Mouse (Mus musculus) midbrain, embryonic 11.5 days (tissue): ENCODE results near the gene Isoc2a. TPM values are rescaled to one million over a fixed set of nuclear protein-coding genes. Genes with fewer than 3 reads are reported as not detected.
"Not testable (repeated sequence)": the region's sequence is repeated elsewhere in the genome, so short reads cannot be mapped to it uniquely, and the experiment has no call there.

Experiments
- ATAC-seq: fragments of 200-750 bp; cut with Nextera tagmentation; 2 replicates; pipeline ENCODE4 v1.8.0; 2017; ENCODE audit warnings: moderate TSS enrichment, moderate library complexity; ENCODE audit not compliant: low FRiP score
- DNase-seq: peaks from one replicate; pipeline ENCODE4 v3.0.0; 2015; ENCODE audit warnings: low spot score; ENCODE audit errors: missing footprints
- H3K27ac ChIP-seq: fragments of 300-500 bp; sonication (generic); 2 replicates; pipeline ENCODE4 v1.5.1; 2014; ENCODE audit warnings: low read depth, low read length
- H3K27me3 ChIP-seq: fragments of 300-500 bp; sonication (generic); 2 replicates; pipeline ENCODE4 v1.6.1; 2014; ENCODE audit warnings: mild to moderate bottlenecking, low read length, moderate library complexity, mixed read lengths; ENCODE audit not compliant: control insufficient read depth, insufficient read depth
- H3K36me3 ChIP-seq: fragments of 300-500 bp; sonication (generic); 2 replicates; pipeline ENCODE4 v1.6.1; 2014; ENCODE audit warnings: mild to moderate bottlenecking, low read length, moderate library complexity, mixed read lengths; ENCODE audit not compliant: control insufficient read depth, insufficient read depth
- H3K4me1 ChIP-seq: fragments of 300-500 bp; sonication (generic); 2 replicates; pipeline ENCODE4 v1.6.1; 2014; ENCODE audit warnings: low read length; ENCODE audit not compliant: control insufficient read depth, insufficient read depth
- H3K4me2 ChIP-seq: fragments of 300-500 bp; sonication (generic); 2 replicates; pipeline ENCODE4 v1.6.1; 2014; ENCODE audit warnings: mild to moderate bottlenecking, moderate library complexity
- H3K4me3 ChIP-seq: fragments of 300-500 bp; sonication (generic); 2 replicates; pipeline ENCODE4 v1.5.1; 2014; ENCODE audit warnings: low read depth, low read length
- H3K9ac ChIP-seq: fragments of 300-500 bp; sonication (generic); 2 replicates; pipeline ENCODE4 v1.6.1; 2014; ENCODE audit warnings: low read length
- H3K9me3 ChIP-seq: fragments of 300-500 bp; sonication (generic); 2 replicates; pipeline ENCODE4 v1.6.1; 2016; ENCODE audit warnings: low read length; ENCODE audit not compliant: control insufficient read depth
- WGBS: fragments of 180-500 bp; shearing (Covaris S2); extraction: QIAGEN DNeasy Blood & Tissue Kit; methylation state at CpG from one replicate; pipeline ENCODE4 v1.1.7; 2014; 5-methylcytosine and 5-hydroxymethylcytosine counted together
- polyA plus RNA-seq: library from polyadenylated mRNA; unstranded; fragments of >200 nt; fragmentation: Nextera tagmentation; extraction: Ambion mirVana; gene quantifications from 2 replicates; pipeline ENCODE4 v1.2.1, GENCODE M21; 2014

The Isoc2a gene
- polyA plus RNA-seq, 1 experiment from 2014 or later = 0.78 TPM

DNA sequence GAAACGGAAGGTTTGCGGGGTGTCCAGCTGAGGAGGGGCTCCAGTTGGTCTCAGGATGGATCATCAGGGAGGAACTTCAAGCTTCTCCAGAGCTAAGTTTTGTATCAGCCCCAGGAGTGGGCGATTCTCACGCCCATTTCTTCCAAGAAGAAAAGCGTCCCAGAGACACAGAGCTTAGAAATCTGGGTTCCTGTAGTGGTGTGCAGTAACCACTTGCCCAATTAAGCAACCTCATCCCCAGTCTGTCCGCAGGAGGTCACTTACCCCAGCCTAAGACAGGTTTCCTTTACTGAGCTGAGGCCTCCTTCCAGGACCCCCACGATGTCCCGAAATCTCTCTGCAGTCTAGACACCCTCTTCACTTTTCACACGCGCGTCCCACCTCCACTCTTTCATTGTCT is 273 bp downstream of the Isoc2a start:
- 8% methylated on average over 11 of the region's 11 CpGs for WGBS
- Histone ChIP-seq H3K27ac (no peak overlapping the region), H3K4me1 (peaks cover 4% of the 10 kb centered on the region), H3K4me3 (peak overlapping the region; percentile 41), H3K27me3 (no peaks in the 10 kb centered on the region), H3K4me2 (peak overlapping the region; percentile 89), H3K36me3 (no peaks in the 10 kb centered on the region), H3K9me3 (no peaks in the 10 kb centered on the region), H3K9ac (peak overlapping the region; percentile 63)
- ATAC-seq (peak; percentile 31), DNase-seq (no peak)

GRCm38 (mm10) chr7:4878186-4878585 is 1.2 kb downstream of the Isoc2a start:
- Histone ChIP-seq H3K9me3 (no peaks in the 10 kb centered on the region), H3K4me1 (peaks cover 4% of the 10 kb centered on the region), H3K9ac (no peak overlapping the region), H3K27ac (no peak overlapping the region), H3K27me3 (no peaks in the 10 kb centered on the region), H3K36me3 (no peaks in the 10 kb centered on the region), H3K4me2 (no peak overlapping the region), H3K4me3 (no peak overlapping the region)
- DNase-seq (no peak), ATAC-seq (no peak)

DNA sequence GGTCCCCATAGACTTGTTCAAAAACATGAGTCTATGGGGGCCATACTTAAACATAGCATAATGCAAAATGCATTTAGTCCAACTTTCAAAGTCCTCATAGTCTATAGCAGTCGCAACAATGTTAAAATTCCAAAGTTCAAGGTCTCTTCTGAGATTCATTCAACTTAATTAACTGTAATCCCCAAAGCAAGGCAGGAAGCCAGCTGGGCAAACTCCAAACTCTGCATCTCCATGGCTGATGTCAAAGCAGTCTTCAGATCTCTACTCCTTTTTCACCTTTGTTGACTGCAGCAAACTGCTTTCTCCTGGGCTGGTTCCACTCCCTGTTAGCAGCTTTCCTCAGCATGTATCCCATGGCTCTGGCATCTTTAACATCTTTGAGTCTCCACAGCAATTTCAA is 2.1 kb downstream of the Isoc2a start:
- H3K36me3 ChIP-seq = not testable (repeated sequence)
- WGBS = 80% methylated on average over 1 of the region's 1 CpGs

GRCm38 (mm10) chr7:4886680-4887079 is 9.7 kb downstream of the Isoc2a start:
- no peaks in the 10 kb centered on the region for H3K27me3 ChIP-seq
- WGBS = 78% methylated on average over 4 of the region's 4 CpGs
- no peaks in the 10 kb centered on the region for H3K9me3 ChIP-seq
- no peak for ATAC-seq
- H3K4me2 ChIP-seq = no peak overlapping the region
- no peak overlapping the region for H3K4me3 ChIP-seq
- no peak overlapping the region for H3K9ac ChIP-seq
- no peaks in the 10 kb centered on the region for H3K4me1 ChIP-seq
- H3K36me3 ChIP-seq = no peaks in the 10 kb centered on the region
- no peak overlapping the region for H3K27ac ChIP-seq
- DNase-seq = no peak

More for the DNA sequence above, 2.1 kb downstream of the Isoc2a start:
- not testable (repeated sequence) for H3K4me2 ChIP-seq, H3K27ac ChIP-seq, ATAC-seq, DNase-seq, H3K9me3 ChIP-seq, H3K4me3 ChIP-seq, H3K9ac ChIP-seq, H3K4me1 ChIP-seq, H3K27me3 ChIP-seq

- Histone ChIP-seq H3K4me3 (no peak overlapping the region), H3K27ac (no peak overlapping the region), H3K36me3 (no peaks in the 10 kb centered on the region), H3K4me1 (peaks cover 3% of the 10 kb centered on the region; the same call in 1 of the 2 replicates), H3K9ac (no peak overlapping the region), H3K27me3 (peaks cover 6% of the 10 kb centered on the region), H3K4me2 (no peak overlapping the region), H3K9me3 (no peaks in the 10 kb centered on the region)
- DNase-seq (no peak), ATAC-seq (no peak)
- 65% methylated on average over 11 of the region's 11 CpGs for WGBS
Observed at GRCm38 (mm10) chr7:4895186-4895585, 18.2 kb downstream of the Isoc2a start.

- Histone ChIP-seq H3K27me3 (peaks cover 6% of the 10 kb centered on the region), H3K4me2 (peak overlapping the region; percentile 40), H3K4me1 (peaks cover 3% of the 10 kb centered on the region; the same call in 1 of the 2 replicates), H3K36me3 (no peaks in the 10 kb centered on the region), H3K27ac (no peak overlapping the region), H3K9me3 (no peaks in the 10 kb centered on the region), H3K9ac (peak overlapping the region; percentile 42), H3K4me3 (peak overlapping the region; percentile 11; the same call in 1 of the 2 replicates)
- DNase-seq = peak; percentile 84
- WGBS = 16% methylated on average over 16 of the region's 18 CpGs
- ATAC-seq = peak; percentile 55
Observed at GRCm38 (mm10) chr7:4898851-4899648, 22.1 kb downstream of the Isoc2a start.

GRCm38 (mm10) chr7:4899649-4900522 is 22.9 kb downstream of the Isoc2a start:
- peaks cover 3% of the 10 kb centered on the region; the same call in 1 of the 2 replicates for H3K4me1 ChIP-seq
- no peaks in the 10 kb centered on the region for H3K9me3 ChIP-seq
- WGBS = 5% methylated on average over 19 of the region's 19 CpGs
- H3K4me2 ChIP-seq = peak overlapping the region; percentile 40
- H3K9ac ChIP-seq = peak overlapping the region; percentile 42
- DNase-seq (peak; percentile 86), ATAC-seq (peak; percentile 56; the same call in 1 of the 2 replicates)
- no peaks in the 10 kb centered on the region for H3K36me3 ChIP-seq
- no peak overlapping the region for H3K27ac ChIP-seq
- peaks cover 6% of the 10 kb centered on the region for H3K27me3 ChIP-seq
- H3K4me3 ChIP-seq = peak overlapping the region; percentile 11; the same call in 1 of the 2 replicates

GRCm38 (mm10) chr7:4900523-4900851 is 23.5 kb downstream of the Isoc2a start:
- WGBS = 20% methylated on average over 10 of the region's 11 CpGs
- no peak overlapping the region for H3K4me3 ChIP-seq

DNA sequence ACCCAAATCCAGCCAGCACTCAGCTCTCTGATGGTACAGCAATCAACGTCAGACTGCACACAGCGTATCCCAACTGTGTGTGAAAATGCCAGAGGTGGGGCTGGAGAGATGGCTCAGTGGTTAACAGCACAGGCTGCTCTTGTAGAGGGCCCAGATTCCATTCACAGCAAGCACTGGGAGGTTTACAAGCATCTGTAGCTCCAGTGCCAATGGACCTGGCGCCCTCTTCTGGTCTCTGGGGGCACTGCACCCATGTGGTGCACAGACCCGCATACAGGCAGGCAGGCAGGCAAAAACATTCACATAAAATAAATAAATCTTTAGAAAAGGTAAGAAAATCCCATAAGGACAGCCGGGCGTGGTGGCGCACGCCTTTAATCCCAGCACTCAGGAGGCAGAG is 24.2 kb downstream of the Isoc2a start:
- Histone ChIP-seq H3K4me3 (no peak overlapping the region), H3K9ac (no peak overlapping the region), H3K27ac (no peak overlapping the region), H3K9me3 (no peaks in the 10 kb centered on the region), H3K27me3 (peaks cover 6% of the 10 kb centered on the region), H3K4me1 (peaks cover 3% of the 10 kb centered on the region; the same call in 1 of the 2 replicates), H3K4me2 (no peak overlapping the region), H3K36me3 (no peaks in the 10 kb centered on the region)
- WGBS = 44% methylated on average over 8 of the region's 8 CpGs
- peak; percentile 90 for DNase-seq
- 0 out of 2 replicates have a peak, but pooled peaks have one; percentile 12 for ATAC-seq

More at GRCm38 (mm10) chr7:4900523-4900851, 23.5 kb downstream of the Isoc2a start:
- Histone ChIP-seq H3K9me3 (no peaks in the 10 kb centered on the region), H3K9ac (no peak overlapping the region), H3K36me3 (no peaks in the 10 kb centered on the region), H3K27ac (no peak overlapping the region), H3K27me3 (peaks cover 6% of the 10 kb centered on the region), H3K4me2 (peak overlapping the region; percentile 12; the same call in 1 of the 2 replicates), H3K4me1 (peaks cover 3% of the 10 kb centered on the region; the same call in 1 of the 2 replicates)
- peak; percentile 79 for DNase-seq
- no peak for ATAC-seq
